Mouse (Mus musculus) adipocyte (in vitro differentiated cells): ENCODE measurements around the gene Tfpi2.
A peak's percentile ranks its signal among the peaks of the same experiment; 100 is the strongest.

Experiments
- DNase-seq: peaks from one replicate; pipeline ENCODE4 v3.0.0-alpha.2; 2016; ENCODE audit warnings: low spot score

Tfpi2 gene

GRCm38 (mm10) chr6:3988750-3989149, at the start of gene Tfpi2:
Gene Tfpi2 (minus strand): TSS chr6:3988919.
- DNase-seq: no peak

GRCm38 (mm10) chr6:4030956-4031355, 42.2 kb upstream of the Tfpi2 start:
- peak; percentile 80 for DNase-seq

- no peak for DNase-seq
Measured at GRCm38 (mm10) chr6:4026367-4026766, 37.6 kb upstream of the Tfpi2 start.

GRCm38 (mm10) chr6:4022645-4023044, 33.9 kb upstream of the Tfpi2 start:
- DNase-seq: no peak

GRCm38 (mm10) chr6:4009548-4009947, 20.8 kb upstream of the Tfpi2 start:
- DNase-seq: no peak

- DNase-seq: no peak
Measured at GRCm38 (mm10) chr6:4008501-4009040, 19.9 kb upstream of the Tfpi2 start.

GRCm38 (mm10) chr6:4004808-4005207, 16.1 kb upstream of the Tfpi2 start:
- no peak for DNase-seq

GRCm38 (mm10) chr6:4003890-4004306, 15.2 kb upstream of the Tfpi2 start, which contains the start of gene Gng11:
Gene Gng11 (plus strand): TSS chr6:4003904.
- DNase-seq: peak; percentile 83

- peak; percentile 59 for DNase-seq
Measured at GRCm38 (mm10) chr6:4003445-4003844, 14.7 kb upstream of the Tfpi2 start.

- DNase-seq: peak; percentile 34
Measured at GRCm38 (mm10) chr6:4000716-4001115, 12.0 kb upstream of the Tfpi2 start.

- no peak for DNase-seq
Measured at GRCm38 (mm10) chr6:3999296-3999695, 10.6 kb upstream of the Tfpi2 start.

- no peak for DNase-seq
Measured at GRCm38 (mm10) chr6:3998089-3998488, 9.4 kb upstream of the Tfpi2 start.

- no peak for DNase-seq
Measured at GRCm38 (mm10) chr6:3993492-3993891, 4.8 kb upstream of the Tfpi2 start, which contains the start of gene Gngt1. Gene Gngt1 (plus strand): TSS chr6:3993792.

- no peak for DNase-seq
Measured at GRCm38 (mm10) chr6:3982661-3983284, 5.9 kb downstream of the Tfpi2 start.

GRCm38 (mm10) chr6:3973679-3974078, 15.0 kb downstream of the Tfpi2 start:
- DNase-seq: no peak

GRCm38 (mm10) chr6:3967676-3968626, 20.8 kb downstream of the Tfpi2 start:
- DNase-seq: no peak

- DNase-seq: no peak
Measured at GRCm38 (mm10) chr6:3954969-3955368, 33.8 kb downstream of the Tfpi2 start.

- DNase-seq: no peak
Measured at GRCm38 (mm10) chr6:3936140-3936714, 52.5 kb downstream of the Tfpi2 start.

- no peak for DNase-seq
Measured at GRCm38 (mm10) chr6:3935606-3936005, 53.1 kb downstream of the Tfpi2 start.

- no peak for DNase-seq
Measured at GRCm38 (mm10) chr6:3935048-3935447, 53.7 kb downstream of the Tfpi2 start.

- no peak for DNase-seq
Measured at GRCm38 (mm10) chr6:3926140-3926539, 62.6 kb downstream of the Tfpi2 start.

GRCm38 (mm10) chr6:3922870-3923269, 65.8 kb downstream of the Tfpi2 start:
- DNase-seq: no peak
